Mouse (Mus musculus): ENCODE measurements around the gene Stim2. TPM values are rescaled to one million over a fixed set of nuclear protein-coding genes. Genes with fewer than 3 reads are reported as not detected.

Stim2 gene
- polyA plus RNA-seq, 1 experiment from 2014 or later: 17.9 TPM

GRCm38 (mm10) chr5:54110789-54111188 lies 112.5 kb downstream of the Stim2 start:
- Histone ChIP-seq H3K4me2 (no peak overlapping the region), H3K36me3 (peaks cover 8% of the 10 kb centered on the region), H3K27me3 (replicated peaks) (no peaks in the 10 kb centered on the region), H3K4me3 (no peak overlapping the region), H3K4me1 (replicated peaks) (peaks cover 8% of the 10 kb centered on the region), H3K27ac (ENCODE audit: poor library complexity, severe bottlenecking) (no peak overlapping the region), H3K9ac (no peak overlapping the region), H3K9me3 (replicated peaks) (no peaks in the 10 kb centered on the region)
- 84% methylated on average over 11 of the region's 11 CpGs for WGBS
- ATAC-seq (ENCODE audit: insufficient number of reproducible peaks, low FRiP score): no peak

- Histone ChIP-seq H3K4me3 (no peak overlapping the region), H3K4me1 (replicated peaks) (0 out of 2 replicates have a peak, but pooled peaks cover 2% of the 10 kb centered on the region), H3K9me3 (replicated peaks) (no peaks in the 10 kb centered on the region), H3K27ac (ENCODE audit: poor library complexity, severe bottlenecking) (no peak overlapping the region), H3K9ac (no peak overlapping the region), H3K4me2 (no peak overlapping the region), H3K27me3 (replicated peaks) (no peaks in the 10 kb centered on the region), H3K36me3 (peaks cover 17% of the 10 kb centered on the region)
- ATAC-seq (ENCODE audit: insufficient number of reproducible peaks, low FRiP score): no peak
- 31% methylated on average over 3 of the region's 3 CpGs for WGBS
Measured at GRCm38 (mm10) chr5:54113284-54113683, 115.0 kb downstream of the Stim2 start.

GRCm38 (mm10) chr5:54116538-54116937 lies 118.2 kb downstream of the Stim2 start:
- Histone ChIP-seq H3K27ac (ENCODE audit: poor library complexity, severe bottlenecking) (no peak overlapping the region), H3K36me3 (peaks cover 14% of the 10 kb centered on the region), H3K4me3 (no peak overlapping the region), H3K9me3 (replicated peaks) (no peaks in the 10 kb centered on the region), H3K27me3 (replicated peaks) (no peaks in the 10 kb centered on the region), H3K9ac (no peak overlapping the region), H3K4me2 (no peak overlapping the region), H3K4me1 (replicated peaks) (0 out of 2 replicates have a peak, but pooled peaks cover 6% of the 10 kb centered on the region)
- ATAC-seq (ENCODE audit: insufficient number of reproducible peaks, low FRiP score): no peak
- WGBS: 83% methylated on average over 10 of the region's 10 CpGs

- H3K36me3 ChIP-seq: peaks cover 14% of the 10 kb centered on the region
- no peak overlapping the region for H3K4me3 ChIP-seq
- 55% methylated on average over 19 of the region's 19 CpGs for WGBS
- H3K9ac ChIP-seq: no peak overlapping the region
- no peaks in the 10 kb centered on the region for H3K27me3 ChIP-seq (replicated peaks)
- ATAC-seq (ENCODE audit: insufficient number of reproducible peaks, low FRiP score): no peak
- H3K4me1 ChIP-seq (replicated peaks): 0 out of 2 replicates have a peak, but pooled peaks cover 6% of the 10 kb centered on the region
- H3K27ac ChIP-seq (ENCODE audit: poor library complexity, severe bottlenecking): no peak overlapping the region
- no peak overlapping the region for H3K4me2 ChIP-seq
- no peaks in the 10 kb centered on the region for H3K9me3 ChIP-seq (replicated peaks)
Measured at GRCm38 (mm10) chr5:54118410-54119212, 120.3 kb downstream of the Stim2 start.

GRCm38 (mm10) chr5:54148091-54148795 lies 149.9 kb downstream of the Stim2 start:
- Histone ChIP-seq H3K27me3 (replicated peaks) (no peaks in the 10 kb centered on the region), H3K4me1 (replicated peaks) (no peaks in the 10 kb centered on the region), H3K9ac (no peak overlapping the region), H3K27ac (ENCODE audit: poor library complexity, severe bottlenecking) (no peak overlapping the region), H3K36me3 (no peaks in the 10 kb centered on the region), H3K9me3 (replicated peaks) (no peaks in the 10 kb centered on the region), H3K4me2 (no peak overlapping the region), H3K4me3 (no peak overlapping the region)
- 79% methylated on average over 5 of the region's 5 CpGs for WGBS
- ATAC-seq (ENCODE audit: insufficient number of reproducible peaks, low FRiP score): no peak

GRCm38 (mm10) chr5:54154503-54155226 lies 156.4 kb downstream of the Stim2 start:
- H3K9me3 ChIP-seq (replicated peaks): no peaks in the 10 kb centered on the region
- WGBS: 22% methylated on average over 13 of the region's 13 CpGs
- no peaks in the 10 kb centered on the region for H3K27me3 ChIP-seq (replicated peaks)
- no peaks in the 10 kb centered on the region for H3K36me3 ChIP-seq
- no peak for ATAC-seq (ENCODE audit: insufficient number of reproducible peaks, low FRiP score)
- no peak overlapping the region for H3K9ac ChIP-seq
- no peak overlapping the region for H3K4me3 ChIP-seq
- H3K4me2 ChIP-seq: peak overlapping the region; percentile 50
- H3K27ac ChIP-seq (ENCODE audit: poor library complexity, severe bottlenecking): no peak overlapping the region
- peaks cover 32% of the 10 kb centered on the region for H3K4me1 ChIP-seq (replicated peaks)

- no peak overlapping the region for H3K9ac ChIP-seq
- H3K4me1 ChIP-seq (replicated peaks): peaks cover 36% of the 10 kb centered on the region
- no peaks in the 10 kb centered on the region for H3K36me3 ChIP-seq
- ATAC-seq (ENCODE audit: insufficient number of reproducible peaks, low FRiP score): no peak
- no peaks in the 10 kb centered on the region for H3K9me3 ChIP-seq (replicated peaks)
- H3K4me3 ChIP-seq: no peak overlapping the region
- H3K27me3 ChIP-seq (replicated peaks): no peaks in the 10 kb centered on the region
- peak overlapping the region; percentile 42; the same call in 1 of the 2 replicates for H3K4me2 ChIP-seq
- WGBS: 64% methylated on average over 12 of the region's 12 CpGs
- no peak overlapping the region for H3K27ac ChIP-seq (ENCODE audit: poor library complexity, severe bottlenecking)
Measured at GRCm38 (mm10) chr5:54155227-54155776, 157.0 kb downstream of the Stim2 start.

- H3K4me2 ChIP-seq: no peak overlapping the region
- H3K4me1 ChIP-seq (replicated peaks): peaks cover 36% of the 10 kb centered on the region
- H3K9me3 ChIP-seq (replicated peaks): no peaks in the 10 kb centered on the region
- WGBS: 70% methylated on average over 4 of the region's 4 CpGs
- ATAC-seq (ENCODE audit: insufficient number of reproducible peaks, low FRiP score): no peak
- H3K9ac ChIP-seq: no peak overlapping the region
- no peak overlapping the region for H3K4me3 ChIP-seq
- no peak overlapping the region for H3K27ac ChIP-seq (ENCODE audit: poor library complexity, severe bottlenecking)
- H3K27me3 ChIP-seq (replicated peaks): no peaks in the 10 kb centered on the region
- no peaks in the 10 kb centered on the region for H3K36me3 ChIP-seq
Measured at GRCm38 (mm10) chr5:54155916-54156315, 157.6 kb downstream of the Stim2 start.

GRCm38 (mm10) chr5:54156944-54157527 lies 158.7 kb downstream of the Stim2 start:
- no peaks in the 10 kb centered on the region for H3K9me3 ChIP-seq (replicated peaks)
- peaks cover 36% of the 10 kb centered on the region for H3K4me1 ChIP-seq (replicated peaks)
- ATAC-seq (ENCODE audit: insufficient number of reproducible peaks, low FRiP score): peak; percentile 34

GRCm38 (mm10) chr5:54158230-54158629 lies 159.9 kb downstream of the Stim2 start:
- peak overlapping the region; percentile 27; the same call in 1 of the 2 replicates for H3K4me2 ChIP-seq
- H3K9ac ChIP-seq: no peak overlapping the region
- H3K4me1 ChIP-seq (replicated peaks): peaks cover 36% of the 10 kb centered on the region
- H3K36me3 ChIP-seq: no peaks in the 10 kb centered on the region
- H3K27me3 ChIP-seq (replicated peaks): no peaks in the 10 kb centered on the region
- H3K9me3 ChIP-seq (replicated peaks): no peaks in the 10 kb centered on the region
- H3K27ac ChIP-seq (ENCODE audit: poor library complexity, severe bottlenecking): peak overlapping the region; percentile 82
- 36% methylated on average over 9 of the region's 9 CpGs for WGBS
- H3K4me3 ChIP-seq: no peak overlapping the region
- ATAC-seq (ENCODE audit: insufficient number of reproducible peaks, low FRiP score): peak; percentile 56; the same call in 1 of the 2 replicates

More at GRCm38 (mm10) chr5:54156944-54157527, 158.7 kb downstream of the Stim2 start:
- Histone ChIP-seq H3K9ac (no peak overlapping the region), H3K4me2 (peak overlapping the region; percentile 7; the same call in 1 of the 2 replicates), H3K27ac (ENCODE audit: poor library complexity, severe bottlenecking) (peak overlapping the region; percentile 82), H3K4me3 (no peak overlapping the region), H3K27me3 (replicated peaks) (no peaks in the 10 kb centered on the region), H3K36me3 (no peaks in the 10 kb centered on the region)
- WGBS: 29% methylated on average over 11 of the region's 11 CpGs
